Mouse (Mus musculus) brain, embryonic 14.5 days (tissue): Measurements from ENCODE around the gene Gmppb. TPM values are rescaled to one million over a fixed set of nuclear protein-coding genes. Genes with fewer than 3 reads are reported as not detected.

Experiments
- DNase-seq: peaks from one replicate; pipeline ENCODE4 v3.0.0-alpha.2; 2011; ENCODE audit warnings: low read depth
- CTCF ChIP-seq: fragments of 200-500 bp; IDR thresholded peaks from 2 replicates; pipeline ENCODE4 v1.5.1; 2012; ENCODE audit warnings: inconsistent platforms, mild to moderate bottlenecking, moderate library complexity, borderline replicate concordance; ENCODE audit not compliant: insufficient read depth, insufficient read length; ENCODE audit errors: extremely low read depth
- POLR2A ChIP-seq: fragments of 200-500 bp; IDR thresholded peaks from 2 replicates; pipeline ENCODE4 v1.6.1; 2012; ENCODE audit warnings: mild to moderate bottlenecking, inconsistent platforms, borderline replicate concordance; ENCODE audit not compliant: poor library complexity, insufficient read depth, insufficient read length, severe bottlenecking; ENCODE audit errors: extremely low read depth
- polyA plus RNA-seq: library from polyadenylated mRNA; depleted of rRNA; stranded (reverse); fragments of >200 nt; gene quantifications from 2 replicates; pipeline ENCODE4 v1.2.3, GENCODE M21; 2012

The Gmppb gene
- polyA plus RNA-seq, 1 experiment = 15.7 TPM

GRCm38 (mm10) chr9:108035331-108036156, 13.5 kb upstream of the Gmppb start:
- no peak for DNase-seq
- TF ChIP-seq POLR2A = no peak
- no peak for TF ChIP-seq CTCF

DNA sequence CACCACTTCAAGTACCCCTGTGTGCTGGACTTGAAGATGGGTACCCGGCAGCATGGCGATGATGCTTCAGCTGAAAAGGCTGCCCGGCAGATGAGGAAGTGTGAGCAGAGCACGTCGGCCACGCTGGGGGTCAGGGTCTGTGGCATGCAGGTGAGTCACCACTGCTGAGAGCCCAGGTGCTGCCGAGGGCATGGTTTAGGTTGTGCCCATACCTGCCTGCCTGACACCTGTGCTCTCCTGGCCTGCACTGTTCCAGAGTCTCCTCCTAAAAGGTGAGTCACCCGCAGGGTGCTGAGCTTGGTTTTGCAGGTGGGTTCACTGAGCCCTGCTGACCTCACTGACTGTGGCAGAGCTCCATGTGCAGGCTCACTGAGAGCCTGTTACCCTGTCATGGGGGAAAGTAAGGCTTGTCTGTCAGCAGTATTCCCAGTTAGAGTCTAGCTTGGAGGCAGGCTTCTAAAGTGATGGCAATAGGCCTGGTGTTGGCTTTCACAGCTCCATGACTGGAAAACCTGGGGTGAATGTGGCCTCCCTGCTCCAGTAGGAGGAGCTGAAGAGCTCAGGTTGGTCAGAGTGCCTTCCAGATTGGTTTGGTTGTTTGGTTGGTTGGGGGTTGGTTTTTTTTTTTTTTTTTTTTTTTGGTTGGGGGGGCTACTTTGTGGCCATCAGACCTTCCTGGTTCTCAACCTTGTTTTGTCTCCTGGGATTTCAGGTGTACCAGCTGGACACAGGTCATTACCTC, 4.1 kb upstream of the Gmppb start:
- no peak for DNase-seq
- peak; percentile 24; the same call in 1 of the 2 replicates for TF ChIP-seq CTCF
- no peak for TF ChIP-seq POLR2A

- no peak for DNase-seq
- no peak for TF ChIP-seq CTCF
- TF ChIP-seq POLR2A = no peak
Observed at GRCm38 (mm10) chr9:108046582-108046981, 2.5 kb upstream of the Gmppb start.

- TF ChIP-seq CTCF (no peak), POLR2A (no peak)
- DNase-seq = no peak
Observed at GRCm38 (mm10) chr9:108047601-108048565, 1.2 kb upstream of the Gmppb start.

DNA sequence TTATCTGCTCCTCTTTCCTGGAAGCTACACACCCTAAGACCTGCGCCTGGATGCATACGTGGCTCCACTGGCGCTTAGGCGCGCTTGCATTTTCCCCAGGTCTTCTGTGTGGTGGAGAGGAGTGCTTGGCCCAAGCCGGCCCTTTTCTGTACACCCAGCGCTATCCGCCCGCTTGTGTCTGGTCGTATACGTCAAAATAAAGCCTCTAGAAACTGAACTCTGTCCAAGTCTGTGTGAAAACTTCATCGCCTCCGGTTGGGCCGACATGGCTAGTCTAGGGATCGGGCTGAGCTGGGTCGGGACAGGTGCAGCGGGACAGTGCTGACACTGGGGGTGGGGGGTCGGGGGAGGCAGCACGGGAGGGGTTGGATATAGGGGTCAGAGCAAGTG, 481 bp upstream of the Gmppb start:
- DNase-seq = no peak
- TF ChIP-seq CTCF = no peak

DNA sequence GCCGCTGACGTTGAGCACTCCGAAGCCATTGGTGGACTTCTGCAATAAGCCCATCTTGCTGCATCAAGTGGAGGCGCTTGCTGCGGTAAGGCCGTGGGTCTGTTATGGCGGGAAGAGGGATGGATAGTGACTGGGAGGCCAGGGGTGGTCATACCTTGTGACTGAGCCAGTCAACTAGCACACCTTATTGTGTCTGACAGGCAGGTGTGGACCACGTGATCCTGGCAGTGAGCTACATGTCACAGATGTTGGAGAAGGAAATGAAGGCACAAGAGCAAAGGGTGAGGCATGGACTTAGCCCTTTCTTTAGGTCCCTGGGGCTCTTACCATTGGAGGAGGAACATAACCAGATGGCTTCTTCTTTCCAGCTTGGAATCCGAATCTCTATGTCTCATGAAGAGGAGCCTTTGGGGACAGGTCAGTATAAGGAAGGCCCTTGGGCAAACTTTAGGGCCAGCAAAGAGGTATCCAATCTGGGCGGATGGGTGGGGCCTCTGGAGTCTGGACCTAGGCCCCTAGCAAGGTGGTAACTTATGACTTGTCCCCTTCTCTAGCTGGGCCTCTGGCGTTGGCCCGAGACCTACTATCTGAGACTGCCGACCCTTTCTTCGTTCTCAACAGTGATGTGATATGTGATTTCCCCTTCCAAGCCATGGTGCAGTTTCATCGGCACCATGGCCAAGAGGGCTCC, 664 bp downstream of the Gmppb start:
- TF ChIP-seq POLR2A (no peak), CTCF (no peak)
- DNase-seq = no peak

DNA sequence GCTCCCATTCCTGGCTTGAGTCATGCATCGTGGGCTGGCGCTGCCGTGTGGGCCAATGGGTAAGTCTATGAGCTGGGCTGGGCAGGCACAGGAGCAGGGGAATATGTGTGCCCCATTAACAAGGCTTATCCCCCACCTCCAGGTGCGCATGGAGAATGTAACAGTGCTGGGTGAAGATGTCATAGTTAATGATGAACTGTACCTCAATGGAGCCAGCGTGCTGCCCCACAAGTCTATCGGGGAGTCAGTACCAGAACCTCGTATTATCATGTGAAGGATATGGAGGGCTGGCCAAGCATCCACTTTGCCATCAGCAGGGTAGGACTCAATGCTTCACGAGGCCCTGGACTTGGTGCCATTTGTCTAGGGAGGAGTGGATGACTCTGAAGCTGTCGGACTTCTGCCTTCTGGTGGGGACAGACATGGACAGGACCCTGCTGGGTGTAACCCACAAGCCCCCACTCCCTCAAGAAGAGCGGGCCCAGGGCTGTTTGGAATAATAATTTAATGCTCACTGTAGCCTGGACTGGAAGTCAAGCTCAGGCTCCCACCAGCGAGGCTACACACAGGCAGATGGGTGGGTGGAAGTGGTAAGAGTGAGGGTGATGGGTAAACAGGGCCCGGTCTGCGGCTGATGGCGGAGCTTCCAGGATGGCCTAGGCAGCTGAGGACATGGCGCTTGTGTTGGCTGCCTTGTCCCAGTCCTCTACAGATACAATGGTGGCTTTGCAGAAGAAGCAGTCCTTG, 2.3 kb downstream of the Gmppb start:
- TF ChIP-seq POLR2A (no peak), CTCF (no peak)
- no peak for DNase-seq

DNA sequence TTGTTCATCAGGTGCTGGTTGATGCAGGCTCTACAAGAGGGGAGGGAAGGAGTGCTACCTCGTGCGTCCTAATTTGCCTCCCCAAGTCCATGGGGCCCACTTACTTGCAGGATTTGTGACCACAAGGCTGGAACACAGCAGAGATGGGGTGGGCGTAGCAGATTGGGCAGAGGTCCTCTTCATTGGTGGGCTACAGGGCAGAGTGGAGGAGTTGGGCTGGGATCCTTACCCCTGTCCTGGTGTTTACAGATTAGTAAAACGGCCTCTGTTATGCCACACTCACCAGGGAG, 2.8 kb downstream of the Gmppb start:
- TF ChIP-seq POLR2A (no peak), CTCF (no peak)
- no peak for DNase-seq

DNA sequence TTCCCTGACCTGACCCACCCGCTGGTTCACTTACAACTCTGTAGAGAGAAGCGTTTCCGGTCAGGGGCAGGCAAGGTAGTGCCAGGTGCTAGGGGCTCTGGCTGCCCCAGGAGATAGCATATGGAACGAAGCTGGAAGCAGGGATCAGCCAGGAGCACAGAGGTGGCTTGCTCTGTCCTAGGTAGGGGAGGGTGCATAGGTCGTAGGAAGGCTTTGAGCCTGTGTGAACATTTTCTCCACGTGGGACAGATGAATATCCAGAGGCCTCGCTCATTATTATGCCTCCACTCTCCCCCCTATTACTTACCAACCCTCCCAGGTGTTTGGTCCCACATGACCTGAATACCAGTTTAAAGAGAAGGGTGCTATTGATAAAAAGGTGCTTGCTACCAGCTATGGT, 3.4 kb downstream of the Gmppb start:
- DNase-seq = no peak
- no peak for TF ChIP-seq CTCF
- TF ChIP-seq POLR2A = no peak

DNA sequence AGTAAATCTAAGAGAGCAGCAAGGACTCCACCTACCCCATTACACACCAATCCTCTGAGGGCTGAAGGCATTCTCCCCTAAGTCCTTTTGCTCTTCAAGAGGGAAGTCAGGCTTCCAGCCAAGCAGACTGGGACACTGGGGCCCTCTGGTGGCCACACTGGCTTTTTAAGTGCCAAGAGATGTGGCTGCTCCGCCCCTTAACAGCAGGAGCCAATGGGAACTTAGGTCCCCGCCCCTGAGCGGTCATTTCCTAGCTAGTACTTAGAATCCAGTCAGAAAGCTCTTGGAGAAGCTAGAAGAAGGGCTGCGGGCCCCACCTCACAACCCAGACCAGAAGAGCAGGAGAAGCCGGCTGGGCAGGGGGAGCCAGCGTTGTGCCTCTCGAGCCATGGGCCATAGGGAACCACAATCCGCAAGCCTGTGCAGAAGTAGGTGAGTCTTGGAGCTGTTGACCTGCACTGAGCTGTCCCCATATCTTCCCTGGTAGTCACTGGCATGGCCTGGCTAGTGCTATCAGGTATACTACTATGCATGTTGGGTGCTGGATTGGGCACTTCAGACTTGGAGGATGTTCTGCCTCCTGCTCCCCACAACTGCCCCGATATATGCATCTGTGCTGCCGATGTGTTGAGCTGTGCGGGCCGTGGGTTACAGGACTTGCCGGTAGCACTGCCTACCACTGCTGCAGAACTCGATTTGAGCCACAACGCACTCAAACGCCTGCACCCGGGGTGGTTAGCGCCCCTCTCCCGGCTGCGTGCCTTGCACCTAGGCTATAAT, 4.0 kb downstream of the Gmppb start, which contains the start of gene Amigo3:
Gene Amigo3 (plus strand): TSS at position 275 of the 780 bp plus-strand sequence.
- peak; percentile 97 for DNase-seq
- TF ChIP-seq CTCF (peak; percentile 94), POLR2A (no peak)

GRCm38 (mm10) chr9:108053665-108054225, 4.7 kb downstream of the Gmppb start:
- TF ChIP-seq CTCF = no peak
- no peak for TF ChIP-seq POLR2A
- DNase-seq = no peak
